Mouse (Mus musculus) cerebellum, adult 9-11 months (tissue): ENCODE data around the gene Rpl36-ps4.

Source experiments
- DNase-seq: peaks from one replicate; pipeline ENCODE4 v3.0.0; 2022

Gene Rpl36-ps4

GRCm38 (mm10) chr17:87920677-87921076 lies at the start of gene Rpl36-ps4:
Rpl36-ps4 (plus strand) TSS chr17:87920977.
- no peak for DNase-seq

GRCm38 (mm10) chr17:87871461-87872126 lies 49.2 kb upstream of the Rpl36-ps4 start:
- peak; percentile 56 for DNase-seq

- peak; percentile 98 for DNase-seq
These were observed 48.5 kb upstream of the Rpl36-ps4 start for GRCm38 (mm10) chr17:87872286-87872685.

DNA sequence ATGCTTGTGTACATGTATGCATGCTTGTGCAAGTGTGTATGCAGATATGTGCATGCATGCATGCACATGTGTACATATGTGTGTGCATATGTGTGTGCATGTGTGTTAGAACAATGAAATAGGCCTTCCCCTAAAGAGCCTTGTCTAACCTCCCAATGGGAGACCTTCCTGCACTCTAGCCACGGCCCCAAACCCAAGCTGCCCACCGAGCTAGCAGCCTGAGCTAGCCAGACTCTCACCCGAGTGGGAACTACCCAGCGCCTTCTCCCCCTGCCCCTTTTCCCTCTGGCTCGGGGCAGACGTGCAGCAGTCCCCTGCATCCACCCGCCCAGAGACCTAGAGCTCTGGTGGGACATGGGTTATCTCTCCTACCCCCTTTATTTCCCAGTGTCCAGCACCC lies 47.3 kb upstream of the Rpl36-ps4 start:
- peak; percentile 46 for DNase-seq

GRCm38 (mm10) chr17:87873943-87874342 lies 46.8 kb upstream of the Rpl36-ps4 start:
- no peak for DNase-seq

GRCm38 (mm10) chr17:87875346-87875920 lies 45.3 kb upstream of the Rpl36-ps4 start:
- no peak for DNase-seq

GRCm38 (mm10) chr17:87876295-87877000 lies 44.3 kb upstream of the Rpl36-ps4 start:
- peak; percentile 46 for DNase-seq

GRCm38 (mm10) chr17:87877207-87878073 lies 43.3 kb upstream of the Rpl36-ps4 start:
- peak; percentile 70 for DNase-seq

GRCm38 (mm10) chr17:87878556-87879483 lies 42.0 kb upstream of the Rpl36-ps4 start:
- no peak for DNase-seq

GRCm38 (mm10) chr17:87879484-87880225 lies 41.1 kb upstream of the Rpl36-ps4 start:
- peak; percentile 50 for DNase-seq

GRCm38 (mm10) chr17:87882594-87882993 lies 38.2 kb upstream of the Rpl36-ps4 start:
- DNase-seq: no peak

DNA sequence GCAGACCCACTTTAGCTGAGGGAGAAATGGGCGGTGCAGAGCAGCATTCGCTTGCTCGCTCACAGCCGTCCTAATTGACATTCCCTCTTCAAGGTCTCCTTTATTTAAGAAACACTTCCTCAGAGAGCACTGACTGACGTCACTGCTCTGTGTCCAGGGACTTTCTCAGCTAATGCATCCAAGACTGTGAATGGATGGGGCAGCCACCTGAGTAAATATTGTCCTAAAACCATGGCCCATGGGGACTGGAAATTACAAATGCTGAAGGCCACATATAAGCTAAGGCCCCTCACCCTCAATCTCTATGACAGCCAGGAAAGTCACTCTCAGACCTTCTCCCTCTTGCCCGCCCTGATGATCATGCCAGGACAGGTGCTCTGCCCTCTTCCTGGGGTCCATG lies 23.6 kb upstream of the Rpl36-ps4 start:
- DNase-seq: no peak

GRCm38 (mm10) chr17:87900677-87901076 lies 20.1 kb upstream of the Rpl36-ps4 start:
- no peak for DNase-seq

DNA sequence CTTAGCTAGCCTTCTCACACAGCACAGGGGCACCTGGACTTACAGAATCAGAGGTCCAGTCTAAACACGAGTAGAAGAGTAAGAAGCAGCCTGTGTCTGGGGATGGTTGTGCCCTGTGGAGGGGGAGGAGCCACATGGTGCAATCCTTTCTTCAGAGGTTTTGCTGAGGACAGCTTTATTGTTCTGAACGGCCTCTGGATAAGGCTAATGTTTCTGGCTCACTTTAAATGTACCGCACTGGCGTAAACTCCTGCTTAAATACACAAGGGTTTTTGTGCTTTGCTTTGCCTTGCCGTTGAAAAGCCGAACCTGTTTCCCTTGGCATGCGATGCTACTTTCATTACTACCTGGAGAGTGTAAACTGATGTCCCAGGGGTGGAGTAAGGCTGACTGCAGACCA lies 19.6 kb upstream of the Rpl36-ps4 start:
- DNase-seq: no peak

DNA sequence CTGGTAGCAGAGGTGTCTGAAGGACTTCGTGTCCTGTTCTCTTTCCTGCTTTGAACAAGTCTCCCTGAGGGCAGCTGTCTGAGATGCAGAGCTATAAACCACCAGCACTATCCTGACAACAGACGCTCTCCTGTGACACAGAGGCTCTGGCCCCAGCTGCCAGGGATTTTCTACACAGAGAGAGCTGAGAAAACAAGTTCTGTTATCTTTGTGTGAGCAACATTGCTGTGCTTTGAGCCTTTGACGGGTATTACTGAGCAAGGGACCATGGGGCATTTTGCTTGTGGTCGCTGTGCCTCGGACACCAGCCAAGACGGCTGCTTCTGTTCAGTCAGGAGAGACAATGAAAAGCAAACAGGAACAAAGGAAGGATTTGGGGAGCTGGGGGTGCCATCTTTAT lies 17.6 kb upstream of the Rpl36-ps4 start:
- DNase-seq: no peak

DNA sequence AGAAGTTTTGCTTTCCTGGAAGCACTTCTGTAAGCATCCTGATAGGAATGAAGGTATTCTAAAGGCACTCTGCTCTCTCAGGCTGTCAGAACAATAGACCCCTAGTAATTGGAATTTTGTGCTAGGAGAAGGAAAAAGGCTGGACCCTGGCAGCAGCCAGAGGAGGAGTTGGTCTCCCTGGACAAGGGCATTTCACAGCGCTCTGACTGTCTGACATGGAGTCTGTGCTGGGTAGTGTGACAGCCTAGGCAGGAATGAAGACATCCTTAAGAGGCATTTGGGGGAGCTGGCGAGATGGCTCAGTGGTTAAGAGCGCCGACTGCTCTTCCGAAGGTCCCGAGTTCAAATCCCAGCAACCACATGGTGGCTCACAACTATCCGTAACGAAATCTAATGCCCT lies 17.1 kb upstream of the Rpl36-ps4 start:
- DNase-seq: no peak

- DNase-seq: no peak
These were observed 5.4 kb upstream of the Rpl36-ps4 start for GRCm38 (mm10) chr17:87915386-87915785.

- no peak for DNase-seq
These were observed 2.7 kb upstream of the Rpl36-ps4 start for GRCm38 (mm10) chr17:87918121-87918520.

DNA sequence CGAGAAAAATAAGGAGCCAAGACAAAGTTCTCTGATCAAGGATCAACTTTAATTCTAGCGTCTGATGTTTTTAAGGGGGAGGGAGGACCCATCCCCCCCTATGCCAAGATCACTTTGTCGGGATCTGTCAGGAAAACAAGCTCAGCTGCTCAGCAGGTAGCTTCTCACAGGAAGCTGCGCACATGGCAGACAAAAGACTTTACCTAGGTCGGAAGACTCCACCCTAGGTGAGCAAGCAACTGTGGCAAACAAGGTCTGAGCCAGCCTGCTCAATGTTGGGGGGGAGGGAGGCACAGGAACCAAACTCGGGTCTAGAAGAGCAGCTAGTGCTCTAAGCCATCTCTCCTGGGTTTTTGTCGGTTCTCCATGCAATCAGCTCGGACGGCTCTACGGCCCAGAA lies 13.5 kb downstream of the Rpl36-ps4 start:
- no peak for DNase-seq

DNA sequence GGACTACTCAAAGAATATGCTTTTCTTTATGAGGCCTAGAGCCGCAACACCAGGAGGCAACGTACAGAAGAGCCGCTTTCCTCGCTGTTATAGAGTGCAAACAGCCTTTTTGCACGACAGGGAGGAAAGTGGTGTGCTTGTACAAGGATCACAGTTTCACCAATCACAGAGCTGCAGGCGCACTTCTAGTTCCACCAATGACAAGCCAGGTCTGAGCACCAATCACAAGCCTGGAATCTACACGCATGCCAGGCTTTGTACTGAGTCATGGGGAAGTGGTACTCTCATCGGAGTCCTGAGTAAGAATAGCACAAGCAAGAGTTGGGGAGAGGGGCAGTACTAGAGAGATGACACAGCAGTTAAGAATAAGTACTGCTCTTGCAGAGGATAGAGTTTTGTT lies 14.0 kb downstream of the Rpl36-ps4 start:
- DNase-seq: no peak

DNA sequence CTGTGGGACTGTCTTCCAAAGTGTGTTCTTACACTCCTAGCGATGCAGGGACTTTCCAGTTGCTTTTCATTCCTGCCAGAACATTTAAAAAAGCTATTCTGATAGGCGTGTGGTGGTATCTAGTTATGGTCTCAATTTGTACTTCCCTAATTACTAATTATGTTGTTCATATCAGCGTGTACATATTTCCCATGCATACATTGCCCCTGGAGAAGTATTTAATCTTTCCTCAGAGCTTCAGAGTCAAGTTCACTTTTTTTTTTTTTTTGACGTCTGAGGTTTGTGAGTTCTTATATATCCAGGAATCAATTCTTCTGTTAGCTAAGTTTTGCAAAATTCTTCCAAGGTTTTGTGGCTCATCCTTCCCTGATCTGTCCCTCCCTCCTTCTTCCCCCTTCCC lies 15.4 kb downstream of the Rpl36-ps4 start:
- no peak for DNase-seq
